Mouse (Mus musculus) hematopoietic stem cell, adult 5-6 weeks (primary cell): ENCODE measurements around the gene Adam26b. TPM values are rescaled to one million over a fixed set of nuclear protein-coding genes. Genes with fewer than 3 reads are reported as not detected.
"Not testable (repeated sequence)": the region's sequence is repeated elsewhere in the genome, so short reads cannot be mapped to it uniquely, and the experiment has no call there.

ENCODE experiments used
- ATAC-seq, 2 experiments: fragments of 125-278 bp in 1 of 2; replicated peaks in 1 of 2; 2 replicates each; pipeline ENCODE4 v1.8.0; 2016 to 2017; ENCODE audit warnings: inconsistent platforms in 2 of 2, mild to moderate bottlenecking in 2 of 2, moderate number of reproducible peaks in 2 of 2, low read depth in 1 of 2, moderate TSS enrichment in 1 of 2; ENCODE audit not compliant: low FRiP score in 2 of 2, poor library complexity in 2 of 2, severe bottlenecking in 2 of 2, insufficient read depth in 1 of 2, low TSS enrichment in 1 of 2
- total RNA-seq: library from RNA; stranded (forward); fragments of 172-1452, 232-1000 nt; gene quantifications from 2 replicates; pipeline ENCODE4 v1.2.3, GENCODE M21; 2017

Adam26b gene
- total RNA-seq, result not detected in 2 replicates

GRCm38 (mm10) chr8:43528006-43528405 is at the start of gene Adam26b:
TSS of gene Adam26b (minus strand) at chr8:43528106.
- not testable (repeated sequence) for ATAC-seq

- ATAC-seq, result not testable (repeated sequence)
These were observed 48.7 kb upstream of the Adam26b start, which contains the start of gene Adam26a for GRCm38 (mm10) chr8:43576607-43577006. TSS of gene Adam26a (minus strand) at chr8:43576707.

Other genes starting within 250 kb of the Adam26b start
- not detected in 2 replicates for gene Zfp42, start 221.1 kb downstream of the Adam26b start, total RNA-seq
- gene Adam26a, start 48.6 kb upstream of the Adam26b start, total RNA-seq, result not detected in 2 replicates
- not detected in 2 replicates for gene Gm5346, start 99.2 kb upstream of the Adam26b start, total RNA-seq
- not detected in 2 replicates for gene Adam34, start 181.9 kb upstream of the Adam26b start, total RNA-seq